Mouse (Mus musculus): Measurements from ENCODE around the gene Elf1. TPM values are rescaled to one million over a fixed set of nuclear protein-coding genes. Genes with fewer than 3 reads are reported as not detected.

Gene Elf1
- polyA plus RNA-seq, 1 experiment: 74.0 TPM

- H3K4me1 ChIP-seq (ENCODE audit: control insufficient read depth, insufficient read depth, low read length): peaks cover 15% of the 10 kb centered on the region
- TF ChIP-seq POLR2A (IDR thresholded peaks at IDR 0.05; ENCODE audit: borderline replicate concordance, low read depth, low read length) (no peak), CTCF (IDR thresholded peaks at IDR 0.05; ENCODE audit: low read depth, low read length) (no peak)
- H3K27ac ChIP-seq (ENCODE audit: insufficient read depth, low read depth, low read length): peak overlapping the region; percentile 85
- H3K4me3 ChIP-seq (ENCODE audit: insufficient read depth, low read length): peak overlapping the region; percentile 76
These were observed 105.6 kb downstream of the Elf1 start for GRCm38 (mm10) chr14:79586499-79587138.

GRCm38 (mm10) chr14:79587139-79587851, 106.3 kb downstream of the Elf1 start, which contains the start of gene Sugt1:
Gene Sugt1, plus strand, starts transcription at chr14:79587691.
- Histone ChIP-seq H3K27ac (ENCODE audit: insufficient read depth, low read depth, low read length) (peak within 1 kb of the TSS; percentile 85), H3K4me1 (ENCODE audit: control insufficient read depth, insufficient read depth, low read length) (peaks cover 16% of the 10 kb centered on the region)

GRCm38 (mm10) chr14:79587852-79588229, 106.8 kb downstream of the Elf1 start:
- peaks cover 18% of the 10 kb centered on the region for H3K4me1 ChIP-seq (ENCODE audit: control insufficient read depth, insufficient read depth, low read length)
- peak overlapping the region; percentile 76 for H3K4me3 ChIP-seq (ENCODE audit: insufficient read depth, low read length)
- TF ChIP-seq CTCF (IDR thresholded peaks at IDR 0.05; ENCODE audit: low read depth, low read length): no peak
- no peak for TF ChIP-seq POLR2A (IDR thresholded peaks at IDR 0.05; ENCODE audit: borderline replicate concordance, low read depth, low read length)
- peak overlapping the region; percentile 49 for H3K27ac ChIP-seq (ENCODE audit: insufficient read depth, low read depth, low read length)

More at GRCm38 (mm10) chr14:79587139-79587851, 106.3 kb downstream of the Elf1 start, which contains the start of gene Sugt1:
- TF ChIP-seq CTCF (IDR thresholded peaks at IDR 0.05; ENCODE audit: low read depth, low read length) (no peak), POLR2A (IDR thresholded peaks at IDR 0.05; ENCODE audit: borderline replicate concordance, low read depth, low read length) (no peak; the same call in 1 of the 2 replicates)
- H3K4me3 ChIP-seq (ENCODE audit: insufficient read depth, low read length): peak within 1 kb of the TSS; percentile 76

GRCm38 (mm10) chr14:79588534-79588951, 107.5 kb downstream of the Elf1 start:
- Histone ChIP-seq H3K27ac (ENCODE audit: insufficient read depth, low read depth, low read length) (no peak overlapping the region), H3K4me1 (ENCODE audit: control insufficient read depth, insufficient read depth, low read length) (peaks cover 18% of the 10 kb centered on the region), H3K4me3 (ENCODE audit: insufficient read depth, low read length) (peak overlapping the region; percentile 32)
- TF ChIP-seq POLR2A (IDR thresholded peaks at IDR 0.05; ENCODE audit: borderline replicate concordance, low read depth, low read length) (no peak), CTCF (IDR thresholded peaks at IDR 0.05; ENCODE audit: low read depth, low read length) (no peak)

GRCm38 (mm10) chr14:79589401-79589800, 108.4 kb downstream of the Elf1 start:
- Histone ChIP-seq H3K27ac (ENCODE audit: insufficient read depth, low read depth, low read length) (no peak overlapping the region), H3K4me3 (ENCODE audit: insufficient read depth, low read length) (no peak overlapping the region), H3K4me1 (ENCODE audit: control insufficient read depth, insufficient read depth, low read length) (peaks cover 18% of the 10 kb centered on the region)
- TF ChIP-seq POLR2A (IDR thresholded peaks at IDR 0.05; ENCODE audit: borderline replicate concordance, low read depth, low read length): no peak
- TF ChIP-seq CTCF (IDR thresholded peaks at IDR 0.05; ENCODE audit: low read depth, low read length): no peak

- no peak overlapping the region for H3K4me3 ChIP-seq (ENCODE audit: insufficient read depth, low read length)
- TF ChIP-seq CTCF (IDR thresholded peaks at IDR 0.05; ENCODE audit: low read depth, low read length) (no peak), POLR2A (IDR thresholded peaks at IDR 0.05; ENCODE audit: borderline replicate concordance, low read depth, low read length) (no peak)
- peaks cover 18% of the 10 kb centered on the region for H3K4me1 ChIP-seq (ENCODE audit: control insufficient read depth, insufficient read depth, low read length)
- H3K27ac ChIP-seq (ENCODE audit: insufficient read depth, low read depth, low read length): no peak overlapping the region
These were observed 109.9 kb downstream of the Elf1 start for GRCm38 (mm10) chr14:79590916-79591315.

- no peak for TF ChIP-seq POLR2A (IDR thresholded peaks at IDR 0.05; ENCODE audit: borderline replicate concordance, low read depth, low read length)
- TF ChIP-seq CTCF (IDR thresholded peaks at IDR 0.05; ENCODE audit: low read depth, low read length): no peak
- Histone ChIP-seq H3K4me1 (ENCODE audit: control insufficient read depth, insufficient read depth, low read length) (peaks cover 16% of the 10 kb centered on the region), H3K27ac (ENCODE audit: insufficient read depth, low read depth, low read length) (no peak overlapping the region), H3K4me3 (ENCODE audit: insufficient read depth, low read length) (no peak overlapping the region)
These were observed 110.6 kb downstream of the Elf1 start for GRCm38 (mm10) chr14:79591611-79592010.

- TF ChIP-seq CTCF (IDR thresholded peaks at IDR 0.05; ENCODE audit: low read depth, low read length) (no peak), POLR2A (IDR thresholded peaks at IDR 0.05; ENCODE audit: borderline replicate concordance, low read depth, low read length) (no peak)
- Histone ChIP-seq H3K4me3 (ENCODE audit: insufficient read depth, low read length) (no peak overlapping the region), H3K4me1 (ENCODE audit: control insufficient read depth, insufficient read depth, low read length) (peaks cover 10% of the 10 kb centered on the region; the same call in 1 of the 2 replicates), H3K27ac (ENCODE audit: insufficient read depth, low read depth, low read length) (no peak overlapping the region)
These were observed 113.1 kb downstream of the Elf1 start for GRCm38 (mm10) chr14:79594069-79594468.

- no peak for TF ChIP-seq CTCF (IDR thresholded peaks at IDR 0.05; ENCODE audit: low read depth, low read length)
- TF ChIP-seq POLR2A (IDR thresholded peaks at IDR 0.05; ENCODE audit: borderline replicate concordance, low read depth, low read length): no peak
- Histone ChIP-seq H3K4me3 (ENCODE audit: insufficient read depth, low read length) (no peak overlapping the region), H3K27ac (ENCODE audit: insufficient read depth, low read depth, low read length) (no peak overlapping the region), H3K4me1 (ENCODE audit: control insufficient read depth, insufficient read depth, low read length) (peaks cover 3% of the 10 kb centered on the region; the same call in 1 of the 2 replicates)
These were observed 115.6 kb downstream of the Elf1 start for GRCm38 (mm10) chr14:79596602-79597001.

- no peaks in the 10 kb centered on the region for H3K4me1 ChIP-seq (ENCODE audit: control insufficient read depth, insufficient read depth, low read length)
- no peak for TF ChIP-seq CTCF (IDR thresholded peaks at IDR 0.05; ENCODE audit: low read depth, low read length)
- no peak for TF ChIP-seq POLR2A (IDR thresholded peaks at IDR 0.05; ENCODE audit: borderline replicate concordance, low read depth, low read length)
- no peak overlapping the region for H3K27ac ChIP-seq (ENCODE audit: insufficient read depth, low read depth, low read length)
- no peak overlapping the region for H3K4me3 ChIP-seq (ENCODE audit: insufficient read depth, low read length)
These were observed 124.9 kb downstream of the Elf1 start for GRCm38 (mm10) chr14:79605881-79606280.
